Mouse (Mus musculus): ENCODE results near the gene Sp6.

DNA sequence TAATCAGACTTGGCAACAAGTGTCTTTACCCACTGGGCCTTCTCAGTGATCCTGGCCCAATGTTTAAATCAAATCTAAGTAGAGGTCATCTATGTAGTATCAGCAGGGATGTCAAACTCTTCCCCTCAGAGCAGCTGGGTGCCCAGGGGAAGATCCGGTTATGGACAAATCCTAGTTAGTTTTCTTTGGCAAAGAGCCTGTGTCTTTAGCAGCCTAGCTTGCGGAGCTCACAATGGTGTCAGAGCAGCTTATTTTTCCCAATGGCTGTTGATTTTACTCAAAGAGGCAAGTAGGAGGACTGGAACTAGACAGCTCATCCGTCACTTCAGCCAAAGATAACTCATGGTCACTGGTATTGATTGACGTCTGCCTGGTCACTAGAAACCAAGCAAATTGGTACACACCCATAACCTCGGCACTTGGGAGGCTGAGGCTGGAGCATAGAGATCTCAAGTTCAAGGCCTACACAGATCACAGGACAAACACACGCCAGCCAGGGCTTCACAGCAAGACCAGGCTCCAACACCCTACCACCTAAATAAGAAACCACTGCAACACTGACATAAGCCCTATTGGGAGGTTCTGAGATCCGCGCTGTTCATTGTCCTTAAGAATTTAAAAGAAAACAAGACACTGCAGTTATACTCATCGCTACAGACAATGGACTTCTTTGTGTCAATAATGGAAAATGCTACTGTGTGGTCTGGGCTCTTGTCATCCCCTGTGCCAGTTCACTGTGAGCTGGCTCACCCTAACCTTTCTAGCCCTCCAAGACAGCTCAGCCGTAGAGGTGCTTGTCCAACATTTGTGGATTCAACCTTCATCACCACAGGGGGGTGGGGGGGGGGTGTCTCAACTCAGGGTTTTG, 37.4 kb upstream of the Sp6 start:
- TF ChIP-seq CTCF (IDR thresholded peaks at IDR 0.05; ENCODE audit: borderline replicate concordance, extremely low read depth, insufficient read depth, insufficient read length) = no peak
- TF ChIP-seq POLR2A (IDR thresholded peaks at IDR 0.05; ENCODE audit: borderline replicate concordance, extremely low read depth, insufficient read depth, insufficient read length, poor library complexity, severe bottlenecking) = no peak
